Mouse (Mus musculus) left cerebral cortex, adult 8-10 months (tissue): Measurements from ENCODE around the gene Magi2. TPM values are rescaled to one million over a fixed set of nuclear protein-coding genes. Genes with fewer than 3 reads are reported as not detected.
"Not testable (repeated sequence)": the region's sequence is repeated elsewhere in the genome, so short reads cannot be mapped to it uniquely, and the experiment has no call there.

Experiments
- DNase-seq, 2 experiments: peaks; one replicate each; pipeline ENCODE4 v3.0.0; 2022; ENCODE audit warnings: low spot score in 2 of 2
- total RNA-seq, 4 experiments: library from RNA; stranded (reverse); gene quantifications; 2 replicates each; pipeline ENCODE4 v1.2.4; 2022

The Magi2 gene
- total RNA-seq, 4 experiments from 2014 or later = 119 to 134 (median 127) TPM

GRCm38 (mm10) chr5:20231908-20232307, 1005.1 kb downstream of the Magi2 start:
- no peak for DNase-seq

DNA sequence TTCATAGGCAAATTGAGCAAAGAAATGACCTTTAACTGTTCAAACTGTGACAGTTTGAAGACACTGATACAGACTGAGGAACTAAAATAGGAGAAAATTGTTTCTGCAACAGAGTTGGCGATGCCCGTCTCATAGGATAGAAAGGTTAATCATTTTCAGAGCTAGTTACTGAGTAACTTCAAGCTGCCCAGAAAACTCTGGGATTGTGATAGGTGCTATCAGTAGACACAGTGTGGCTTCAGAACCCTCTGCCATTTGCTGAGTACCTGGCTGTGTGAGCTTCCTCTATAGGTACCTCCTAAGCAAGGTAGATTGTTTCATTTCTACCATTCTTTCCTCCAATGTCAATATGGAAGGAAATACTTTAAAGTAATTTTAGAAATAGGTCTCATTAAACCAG, 1014.7 kb downstream of the Magi2 start:
- no peak for DNase-seq

DNA sequence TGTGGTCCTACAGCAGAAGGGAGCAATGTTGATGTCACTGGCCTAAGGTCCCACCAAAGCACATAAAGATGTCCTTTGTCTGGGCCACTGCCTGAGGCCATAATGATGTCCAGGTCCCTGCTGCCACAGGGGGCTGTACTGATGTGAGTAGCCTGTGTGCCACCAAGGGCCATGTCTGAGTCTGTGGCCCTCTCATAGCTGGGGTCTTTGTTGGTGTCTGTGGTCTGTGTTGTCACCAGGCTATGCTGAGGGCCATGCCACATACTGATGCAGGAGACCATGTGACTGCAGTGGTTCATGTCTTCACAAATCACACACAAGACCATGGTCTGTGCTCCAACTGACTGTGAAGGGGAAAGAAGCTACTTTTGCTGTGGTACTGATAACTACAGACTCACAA, 1015.7 kb downstream of the Magi2 start:
- DNase-seq = no peak

DNA sequence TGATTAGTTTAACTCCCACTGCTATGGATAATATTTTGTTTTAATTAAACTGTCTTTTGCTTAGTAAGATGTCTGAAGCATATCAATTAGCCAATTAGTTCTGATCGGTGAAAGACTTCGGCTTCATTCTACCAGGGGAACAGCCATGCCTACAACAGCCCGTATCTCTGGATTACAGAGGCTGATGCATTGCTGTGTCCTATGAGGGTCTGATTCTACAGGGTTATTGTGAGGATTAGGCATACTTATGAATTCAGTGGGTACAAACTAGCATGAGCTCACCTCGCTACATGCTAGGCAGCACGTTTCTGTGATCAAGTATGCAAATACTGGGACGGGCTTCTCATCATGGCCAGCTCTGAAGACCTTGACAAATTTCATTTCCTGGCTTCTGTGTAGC, 1022.5 kb downstream of the Magi2 start:
- no peak for DNase-seq

DNA sequence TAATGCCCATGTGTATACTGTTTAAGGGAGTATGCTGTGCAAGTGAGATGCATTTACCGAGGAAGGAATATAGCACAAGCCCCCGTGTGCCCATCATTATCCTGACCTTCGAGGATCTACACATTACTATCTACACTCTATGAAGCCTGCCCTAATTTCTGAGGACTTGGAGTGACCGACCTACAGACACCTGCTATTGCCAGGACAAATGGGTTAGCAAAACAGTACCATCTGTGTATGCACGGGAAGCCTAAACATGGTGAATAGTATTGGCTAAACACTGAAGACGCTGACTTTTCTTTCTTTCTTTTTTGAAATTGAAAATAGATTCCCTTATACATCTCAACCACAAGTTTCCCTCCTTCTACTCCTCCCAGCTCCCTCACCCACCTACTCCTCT, 1024.7 kb downstream of the Magi2 start:
- DNase-seq = no peak

DNA sequence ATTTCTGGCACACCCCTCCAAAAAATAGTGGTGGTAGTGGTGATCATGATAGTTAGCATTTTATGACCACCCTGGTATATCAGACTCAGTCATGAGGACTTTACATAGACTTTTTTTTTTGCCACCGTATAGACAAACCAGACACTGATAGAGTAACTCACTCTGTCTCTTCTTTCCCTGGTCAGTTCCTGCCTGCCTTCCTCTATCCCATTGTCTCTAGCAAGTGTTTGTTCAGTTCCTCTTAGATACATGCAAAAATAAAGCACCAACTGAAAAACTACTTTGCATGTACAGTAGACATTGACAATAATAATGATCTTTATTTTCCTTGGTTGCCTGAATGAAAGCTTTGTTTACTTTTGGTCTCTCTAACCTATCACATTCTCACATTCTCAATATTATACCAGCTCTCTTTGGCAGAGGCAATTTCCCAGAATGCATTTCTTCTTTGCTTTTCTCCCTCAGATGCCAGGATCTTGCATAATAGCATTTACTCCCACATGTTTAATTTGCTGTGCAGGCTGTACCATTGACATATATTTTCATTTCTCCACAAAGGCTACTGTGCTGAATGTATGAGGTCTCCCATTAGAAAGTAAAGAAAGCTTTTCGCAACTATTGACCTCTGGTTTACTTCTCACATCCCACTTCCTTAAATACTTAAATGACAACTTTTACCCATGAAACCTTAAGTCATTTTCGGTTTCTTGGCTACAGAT, 1029.5 kb downstream of the Magi2 start:
- no peak for DNase-seq

DNA sequence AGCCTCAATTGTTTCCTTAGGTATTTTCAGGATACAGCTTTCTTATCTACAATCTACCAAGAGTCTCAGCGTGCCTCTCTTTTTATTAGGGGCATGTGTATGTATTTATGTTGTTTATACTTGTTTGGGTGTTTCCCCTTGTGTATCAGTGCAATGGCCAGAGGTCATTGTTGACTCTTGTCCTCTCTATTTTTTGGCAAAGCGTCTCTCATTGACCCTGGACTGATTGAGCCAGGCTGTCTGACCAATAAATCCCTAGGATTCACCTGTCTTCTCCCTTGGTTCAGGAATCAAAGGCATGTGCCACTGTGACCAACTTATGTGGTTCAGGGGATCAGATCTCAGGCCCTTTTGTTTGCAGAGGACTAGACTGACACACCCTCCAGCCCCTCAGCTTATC, 1030.1 kb downstream of the Magi2 start:
- no peak for DNase-seq

- DNase-seq = no peak
These were observed 1030.6 kb downstream of the Magi2 start for GRCm38 (mm10) chr5:20257419-20257818.

DNA sequence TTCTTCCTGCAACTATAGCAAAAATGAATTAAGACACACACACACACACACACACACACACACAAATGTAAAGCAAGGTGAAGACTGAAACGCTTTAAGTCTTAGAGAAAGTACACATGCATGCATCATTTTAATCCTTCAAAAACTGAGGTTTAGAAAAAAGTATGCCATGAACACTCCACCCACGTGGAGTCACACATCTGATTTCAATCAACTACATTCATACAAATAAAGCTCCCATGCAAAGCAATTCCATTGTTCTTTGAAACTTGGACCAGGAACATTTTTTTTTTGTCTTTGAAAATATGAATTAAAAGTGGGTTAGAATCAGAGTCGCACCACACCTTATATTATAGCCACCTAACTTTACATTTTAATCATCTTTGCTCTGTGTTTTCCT, 1032.9 kb downstream of the Magi2 start:
- DNase-seq = no peak

DNA sequence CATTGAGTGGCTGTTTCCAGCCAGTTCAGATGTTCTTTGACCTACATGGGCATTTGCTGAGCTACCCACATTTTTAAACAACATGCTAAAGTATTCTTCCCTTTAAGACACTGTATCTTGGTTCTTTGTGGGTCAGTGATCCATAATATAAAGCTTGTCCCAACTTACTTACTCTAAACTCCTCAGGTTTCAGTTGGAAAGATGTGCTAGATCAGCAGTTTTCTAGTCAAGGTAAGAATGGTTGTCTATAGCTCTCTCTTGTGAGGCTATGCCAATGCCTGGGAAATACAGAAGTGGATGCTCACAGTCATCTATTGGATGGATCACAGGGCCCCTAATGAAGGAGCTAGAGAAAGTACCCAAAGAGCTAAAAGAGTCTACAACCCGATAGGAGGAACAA, 1045.8 kb downstream of the Magi2 start:
- not testable (repeated sequence) for DNase-seq

DNA sequence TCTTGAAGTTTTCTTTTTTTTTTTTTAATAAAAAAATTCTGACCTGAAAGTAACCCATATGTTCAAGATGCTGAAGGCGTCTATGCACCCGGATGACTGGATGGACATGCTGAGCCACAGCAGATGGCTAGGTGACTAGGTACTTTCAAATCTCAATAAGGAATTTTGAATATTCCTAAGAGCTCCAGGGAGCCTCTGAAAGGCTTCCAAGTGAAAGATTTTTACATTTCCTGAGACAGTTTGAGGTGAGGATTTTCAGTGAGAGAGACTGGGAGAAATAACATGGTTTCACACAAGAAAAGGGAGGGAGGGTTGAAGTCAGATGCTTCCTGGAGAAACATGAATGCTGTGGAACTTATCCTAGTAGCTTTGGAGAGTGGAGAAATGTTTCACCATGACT, 1048.8 kb downstream of the Magi2 start:
- no peak for DNase-seq

GRCm38 (mm10) chr5:20285080-20285840, 1058.4 kb downstream of the Magi2 start:
- DNase-seq = no peak

GRCm38 (mm10) chr5:20294521-20294920, 1067.7 kb downstream of the Magi2 start:
- DNase-seq = no peak

DNA sequence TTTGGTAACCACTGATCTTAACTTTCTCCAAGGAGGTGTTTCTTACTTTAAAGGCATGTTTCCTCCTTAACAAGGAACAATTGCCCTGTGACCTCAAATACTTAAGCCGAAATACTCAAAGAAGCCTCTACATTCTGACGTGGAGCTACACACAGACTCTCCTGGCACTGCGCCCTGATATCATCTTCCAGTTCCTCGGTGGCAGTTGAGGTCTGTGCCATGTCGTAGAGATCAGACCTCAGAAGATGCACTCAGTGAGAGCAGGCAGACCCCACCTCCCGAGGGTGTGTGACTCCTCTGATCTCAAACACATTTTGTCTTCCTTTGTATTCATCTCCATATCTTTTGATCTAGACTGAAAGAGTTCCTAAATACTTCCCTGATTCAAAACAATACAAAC, 1073.0 kb downstream of the Magi2 start:
- no peak for DNase-seq

DNA sequence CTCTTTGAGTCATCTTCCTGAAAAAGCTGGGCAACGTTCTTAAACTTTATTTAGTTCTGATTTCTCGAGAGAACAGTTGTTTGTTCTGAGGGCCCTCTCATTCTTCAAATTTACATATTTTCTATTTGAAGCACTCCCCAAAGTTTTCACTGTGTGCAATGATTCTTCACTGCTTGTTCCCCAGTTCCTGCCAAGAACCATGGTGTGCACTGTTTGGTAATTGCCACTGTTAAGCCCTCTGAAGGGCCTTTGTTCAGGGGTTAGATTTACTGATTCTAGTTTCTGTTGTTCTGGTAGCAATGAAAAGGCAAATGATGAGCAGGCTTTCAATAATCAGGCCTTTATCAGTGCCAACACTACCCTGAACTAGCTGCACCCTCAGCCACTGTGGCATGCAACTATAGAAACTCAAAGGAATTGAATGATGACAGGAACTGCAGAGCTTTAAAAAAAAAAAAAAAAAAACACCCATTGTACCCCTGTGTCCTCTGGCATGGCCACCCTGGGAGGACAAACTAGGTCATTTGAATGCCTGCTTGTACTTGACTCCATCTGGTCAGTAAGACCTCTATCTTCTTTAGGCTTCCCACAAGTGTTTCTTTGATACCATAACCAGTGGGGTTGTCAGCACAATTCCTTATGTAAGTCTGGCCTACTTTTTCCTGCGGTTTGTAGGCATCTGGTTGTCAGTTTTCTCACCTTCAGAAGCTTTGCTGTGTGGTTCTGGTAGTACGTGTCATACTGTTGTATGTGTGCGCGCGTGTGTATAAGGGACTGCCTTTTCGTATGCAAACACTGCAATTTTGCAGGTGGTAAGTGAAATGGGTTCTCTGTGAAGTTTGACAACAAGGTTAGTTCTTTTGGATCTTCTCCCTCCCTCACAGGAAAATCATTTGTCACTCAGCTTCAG, 1076.5 kb downstream of the Magi2 start:
- DNase-seq = peak in 1 of 2 experiments; percentile 42

- no peak for DNase-seq
These were observed 1094.1 kb downstream of the Magi2 start for GRCm38 (mm10) chr5:20320970-20321369.

DNA sequence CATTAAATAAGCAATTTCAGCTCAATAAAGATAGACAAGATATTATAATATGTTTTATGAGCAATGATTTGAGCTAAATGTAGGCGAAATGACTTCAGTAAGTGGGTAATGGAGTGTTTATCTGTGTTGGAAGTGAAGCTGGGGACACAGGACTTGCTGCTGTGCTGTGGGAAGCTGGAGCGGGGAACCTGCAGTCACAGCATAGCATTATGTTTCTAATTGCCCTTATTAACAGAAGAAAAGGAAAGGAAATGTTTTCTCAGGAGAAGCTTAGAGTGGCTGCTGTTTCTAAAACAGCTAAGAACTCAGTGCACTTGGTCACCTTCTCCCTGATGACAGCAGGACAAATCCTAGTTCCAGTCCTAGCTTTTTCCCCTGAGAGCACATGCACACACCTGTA, 1098.5 kb downstream of the Magi2 start:
- DNase-seq = no peak

DNA sequence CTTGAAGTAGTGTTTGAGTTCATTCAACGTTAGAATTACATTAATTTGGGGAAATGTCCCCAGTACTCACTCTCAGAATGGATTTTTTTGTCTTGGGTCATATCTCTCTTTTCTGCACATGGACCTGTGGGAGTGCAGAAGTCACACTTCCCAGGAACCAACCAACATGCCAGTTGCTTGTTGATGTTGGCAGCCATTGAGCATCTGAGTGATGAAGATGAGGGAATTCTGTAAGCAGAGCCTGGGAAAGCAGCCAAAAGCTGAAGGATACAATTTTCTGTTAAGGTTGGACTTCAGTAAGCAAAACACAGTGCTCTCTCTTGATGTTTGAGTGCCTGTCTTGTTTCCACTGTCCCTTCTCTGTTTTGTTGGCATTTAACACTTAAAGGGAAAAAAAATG, 1102.1 kb downstream of the Magi2 start:
- DNase-seq = no peak

- no peak for DNase-seq
These were observed 1103.2 kb downstream of the Magi2 start for GRCm38 (mm10) chr5:20330025-20330424.

DNA sequence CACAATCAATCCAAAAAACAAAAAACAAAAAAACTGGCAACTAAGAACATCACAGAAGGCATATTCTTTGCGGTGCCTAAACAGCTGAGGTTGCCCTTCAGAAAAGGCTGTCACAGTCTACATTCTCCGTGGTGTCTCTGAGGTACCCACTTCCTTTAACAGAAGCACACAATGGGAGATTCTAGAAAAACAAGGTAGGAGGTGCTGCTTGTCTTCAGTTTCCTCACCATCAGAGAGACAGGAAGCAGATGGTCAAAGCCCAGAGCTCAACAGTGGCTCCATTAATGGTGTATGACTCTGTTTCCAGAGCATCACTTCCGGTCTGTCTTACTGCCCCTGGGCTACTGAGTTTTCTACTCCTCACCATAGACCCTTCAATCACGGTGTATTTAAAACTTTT, 1105.7 kb downstream of the Magi2 start:
- DNase-seq = no peak

- DNase-seq = no peak
These were observed 1107.7 kb downstream of the Magi2 start for GRCm38 (mm10) chr5:20334549-20334948.

DNA sequence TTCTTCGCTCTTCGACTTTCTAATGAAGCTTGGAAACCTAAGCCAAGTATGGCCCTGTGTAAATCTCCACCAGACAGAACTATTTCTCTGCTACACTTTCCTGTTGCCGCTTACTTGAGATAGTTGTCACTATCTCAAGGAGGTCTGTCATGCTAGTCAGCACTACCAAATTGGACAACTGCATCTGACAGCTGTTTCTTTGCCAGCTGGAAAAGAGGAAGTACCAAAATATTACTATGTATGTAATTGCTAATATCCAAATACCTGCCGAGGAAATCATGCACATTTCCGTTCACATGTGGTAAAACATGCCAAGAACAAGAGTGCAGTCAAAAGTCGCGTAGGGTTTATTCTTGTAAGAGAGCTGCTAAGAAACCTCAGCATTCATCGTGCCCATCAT, 1126.1 kb downstream of the Magi2 start:
- no peak for DNase-seq
